ENCODE assay signal across 10 mouse cellular contexts in the genomic region with DNA sequence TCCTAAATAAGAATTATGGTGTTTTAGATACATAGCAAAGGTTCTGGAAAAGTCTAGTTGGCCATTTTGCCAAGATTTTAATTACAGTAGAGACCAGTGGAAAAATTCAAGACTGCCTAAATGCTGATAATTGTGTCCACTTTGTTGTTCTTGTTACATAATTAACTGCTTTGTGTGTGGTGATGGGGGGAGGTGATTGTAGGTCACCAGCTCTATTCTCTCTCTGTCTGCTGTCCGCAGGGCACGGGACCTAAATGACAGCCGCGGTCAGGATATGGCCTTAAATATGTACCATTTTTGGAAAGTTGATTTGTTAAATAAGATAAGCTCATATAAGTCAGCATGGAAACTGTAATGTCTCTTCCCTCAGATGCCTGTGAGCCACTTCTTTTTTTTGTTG. TPM values are rescaled to one million over a fixed set of nuclear protein-coding genes. Genes with fewer than 3 reads are reported as not detected.
DNase-seq lines count a peak whose midpoint lies in the region; ATAC-seq and TF ChIP-seq lines count a peak whose summit lies in the region.
"Had no signal": no experiment of that assay in that cellular context is flagged by ENCODE, and none has a peak within 500 bp of the region (broad histone marks: within the 10 kb centered on the region; RNA-seq: fewer than 3 reads in every experiment).

No protein-coding gene starts in this region.

- no peaks in the 10 kb centered on the region for H3K9me3 ChIP-seq in lung, embryonic 14.5 days (ENCODE audit: low read depth, low read length)
- no peaks in the 10 kb centered on the region for H3K9me3 ChIP-seq in embryonic facial prominence, embryonic 14.5 days (ENCODE audit: control insufficient read depth, low read length)
- H3K9me3 ChIP-seq in intestine, postnatal 0 days (ENCODE audit: control insufficient read depth) = no peaks in the 10 kb centered on the region
- H3K9me3 ChIP-seq in neural tube, embryonic 13.5 days = no peaks in the 10 kb centered on the region

- peaks cover 14% of the 10 kb centered on the region for H3K36me3 ChIP-seq in lung, embryonic 14.5 days (ENCODE audit: insufficient read depth)
- H3K36me3 ChIP-seq in embryonic facial prominence, embryonic 14.5 days (ENCODE audit: control insufficient read depth, insufficient read depth, low read length) = peaks cover 13% of the 10 kb centered on the region
- peaks cover 4% of the 10 kb centered on the region; the same call in 1 of the 2 replicates for H3K36me3 ChIP-seq in intestine, postnatal 0 days (ENCODE audit: control insufficient read depth, insufficient read depth)
- peaks cover 6% of the 10 kb centered on the region for H3K36me3 ChIP-seq in neural tube, embryonic 13.5 days

- no peak for TF ChIP-seq CTCF in lung, embryonic 14.5 days (IDR thresholded peaks at IDR 0.05; ENCODE audit: low read depth)
- TF ChIP-seq CTCF in intestine, postnatal 0 days (IDR thresholded peaks at IDR 0.05; ENCODE audit: low read depth) = no peak

- 79% methylated on average over 4 of the region's 4 CpGs for WGBS in lung, embryonic 14.5 days
- 74% methylated on average over 4 of the region's 4 CpGs for WGBS in embryonic facial prominence, embryonic 14.5 days
- WGBS in intestine, postnatal 0 days = 69% methylated on average over 4 of the region's 4 CpGs
- 53% methylated on average over 4 of the region's 4 CpGs for WGBS in neural tube, embryonic 13.5 days

- no peak for DNase-seq in lung, embryonic 14.5 days
- no peak for DNase-seq in lung, postnatal 14 days
- DNase-seq in embryonic facial prominence, embryonic 14.5 days (ENCODE audit: low spot score) = no peak
- DNase-seq: cerebellum, adult 11-12 months; kidney, postnatal 36 days had no signal

- no peak overlapping the region for H3K27ac ChIP-seq in lung, embryonic 14.5 days (ENCODE audit: low read depth)
- H3K27ac ChIP-seq in embryonic facial prominence, embryonic 14.5 days (replicated peaks; ENCODE audit: low read depth, low read length) = no peak overlapping the region
- H3K27ac ChIP-seq in intestine, postnatal 0 days (ENCODE audit: low read depth, low read length) = no peak overlapping the region
- no peak overlapping the region for H3K27ac ChIP-seq in neural tube, embryonic 13.5 days (replicated peaks)
- H3K27ac ChIP-seq: macrophage had no signal

- H3K4me1 ChIP-seq in lung, embryonic 14.5 days (ENCODE audit: insufficient read depth) = no peaks in the 10 kb centered on the region
- peaks cover 11% of the 10 kb centered on the region; the same call in 1 of the 2 replicates for H3K4me1 ChIP-seq in embryonic facial prominence, embryonic 14.5 days (ENCODE audit: control insufficient read depth, insufficient read depth, low read length)
- peaks cover 2% of the 10 kb centered on the region; the same call in 1 of the 2 replicates for H3K4me1 ChIP-seq in intestine, postnatal 0 days (replicated peaks; ENCODE audit: control insufficient read depth, insufficient read depth, low read length)
- peaks cover 58% of the 10 kb centered on the region for H3K4me1 ChIP-seq in neural tube, embryonic 13.5 days (replicated peaks)

- peak overlapping the region; percentile 91 for H3K4me2 ChIP-seq in lung, embryonic 14.5 days
- peak overlapping the region; percentile 88 for H3K4me2 ChIP-seq in embryonic facial prominence, embryonic 14.5 days (ENCODE audit: low read depth, low read length)
- peak overlapping the region; percentile 99 for H3K4me2 ChIP-seq in intestine, postnatal 0 days (replicated peaks; ENCODE audit: low read depth)
- peak overlapping the region; percentile 82 for H3K4me2 ChIP-seq in neural tube, embryonic 13.5 days

- no peaks in the 10 kb centered on the region for H3K27me3 ChIP-seq in lung, embryonic 14.5 days (ENCODE audit: insufficient read depth, low read length)
- H3K27me3 ChIP-seq in embryonic facial prominence, embryonic 14.5 days (replicated peaks; ENCODE audit: control insufficient read depth, insufficient read depth, low read length) = no peaks in the 10 kb centered on the region
- H3K27me3 ChIP-seq in intestine, postnatal 0 days (replicated peaks; ENCODE audit: control insufficient read depth, insufficient read depth, low read length) = no peaks in the 10 kb centered on the region
- no peaks in the 10 kb centered on the region for H3K27me3 ChIP-seq in neural tube, embryonic 13.5 days

- no peak for ATAC-seq in lung, embryonic 14.5 days (ENCODE audit: insufficient read depth)
- no peak for ATAC-seq in embryonic facial prominence, embryonic 14.5 days (ENCODE audit: low read depth)
- no peak for ATAC-seq in intestine, postnatal 0 days
- no peak for ATAC-seq in neural tube, embryonic 13.5 days (ENCODE audit: low read depth)
- no peak for ATAC-seq in megakaryocyte-erythroid progenitor cell, adult 5-6 weeks (replicated peaks; ENCODE audit: low FRiP score, low TSS enrichment, poor library complexity, severe bottlenecking)
- no peak for ATAC-seq in erythroid progenitor cell, adult 5-6 weeks (replicated peaks; ENCODE audit: low FRiP score, poor library complexity, severe bottlenecking)

- no peak overlapping the region for H3K9ac ChIP-seq in lung, embryonic 14.5 days
- H3K9ac ChIP-seq in embryonic facial prominence, embryonic 14.5 days (ENCODE audit: low read depth, low read length) = no peak overlapping the region
- 0 out of 2 replicates have a peak overlapping the region, but pooled peaks have one; percentile 17 for H3K9ac ChIP-seq in intestine, postnatal 0 days (ENCODE audit: low read depth, low read length)
- H3K9ac ChIP-seq in neural tube, embryonic 13.5 days = 0 out of 2 replicates have a peak overlapping the region, but pooled peaks have one; percentile 34

- H3K4me3 ChIP-seq in lung, embryonic 14.5 days (ENCODE audit: low read depth, low read length) = peak overlapping the region; percentile 96; the same call in 1 of the 2 replicates
- H3K4me3 ChIP-seq in embryonic facial prominence, embryonic 14.5 days (ENCODE audit: low read depth, low read length) = no peak overlapping the region
- H3K4me3 ChIP-seq in intestine, postnatal 0 days (ENCODE audit: low read depth, low read length) = no peak overlapping the region
- H3K4me3 ChIP-seq in neural tube, embryonic 13.5 days = peak overlapping the region; percentile 94

RNA-seq across cellular contexts. Expression of a gene that starts 1.5 kb away (rescaled TPM):
- 47.9 and 50.8 TPM in 2 replicates for polyA plus RNA-seq in lung, embryonic 14.5 days (2014; fragmentation: Nextera tagmentation; extraction: Ambion mirVana)
- polyA plus RNA-seq in embryonic facial prominence, embryonic 14.5 days (2014; fragmentation: Nextera tagmentation; extraction: Ambion mirVana) = 37.2 and 37.6 TPM in 2 replicates
- polyA plus RNA-seq in intestine, postnatal 0 days (2015; fragmentation: Nextera tagmentation; extraction: Ambion mirVana) = 26.6 TPM in 2 replicates
- 38.9 and 42.9 TPM in 2 replicates for polyA plus RNA-seq in neural tube, embryonic 13.5 days (2015; fragmentation: Nextera tagmentation; extraction: Ambion mirVana)
- total RNA-seq in megakaryocyte-erythroid progenitor cell, adult 5-6 weeks (2014; fragmentation: Nextera tagmentation) = 34.2 and 38.1 TPM in 2 replicates
- total RNA-seq in megakaryocyte-erythroid progenitor cell, adult 5-6 weeks (2017) = 30.1 and 39.3 TPM in 2 replicates
- 4.2 and 10.5 TPM in 2 replicates for total RNA-seq in erythroid progenitor cell, adult 5-6 weeks (2015; ENCODE audit: low replicate concordance)
- total RNA-seq in erythroid progenitor cell, adult 5-6 weeks (2017; ENCODE audit: low replicate concordance) = 3.3 and 6.2 TPM in 2 replicates

RNA-seq across cellular contexts. Expression of a gene that starts 1.8 kb away (rescaled TPM):
- polyA plus RNA-seq in lung, embryonic 14.5 days (2014; fragmentation: Nextera tagmentation; extraction: Ambion mirVana) = 200 and 204 TPM in 2 replicates
- polyA plus RNA-seq in embryonic facial prominence, embryonic 14.5 days (2014; fragmentation: Nextera tagmentation; extraction: Ambion mirVana) = 148 and 178 TPM in 2 replicates
- 61.6 and 63.2 TPM in 2 replicates for polyA plus RNA-seq in intestine, postnatal 0 days (2015; fragmentation: Nextera tagmentation; extraction: Ambion mirVana)
- 211 and 214 TPM in 2 replicates for polyA plus RNA-seq in neural tube, embryonic 13.5 days (2015; fragmentation: Nextera tagmentation; extraction: Ambion mirVana)
- 265 and 360 TPM in 2 replicates for total RNA-seq in megakaryocyte-erythroid progenitor cell, adult 5-6 weeks (2014; fragmentation: Nextera tagmentation)
- total RNA-seq in megakaryocyte-erythroid progenitor cell, adult 5-6 weeks (2017) = 553 and 613 TPM in 2 replicates
- total RNA-seq in erythroid progenitor cell, adult 5-6 weeks (2015; ENCODE audit: low replicate concordance) = 233 and 266 TPM in 2 replicates
- total RNA-seq in erythroid progenitor cell, adult 5-6 weeks (2017; ENCODE audit: low replicate concordance) = 256 and 262 TPM in 2 replicates

Comparison
In these comparisons a context has a peak if more than half of its experiments do, and no peak if none do; other contexts are left out.
1. H3K4me3 ChIP-seq: peak in lung, embryonic 14.5 days (single experiment) and neural tube, embryonic 13.5 days (single experiment); none in embryonic facial prominence, embryonic 14.5 days (single experiment) and intestine, postnatal 0 days (single experiment).
2. H3K9ac ChIP-seq: peak in intestine, postnatal 0 days (single experiment) and neural tube, embryonic 13.5 days (single experiment); none in lung, embryonic 14.5 days (single experiment) and embryonic facial prominence, embryonic 14.5 days (single experiment).
3. Peak in every context shown above with its lines, with median percentiles within 50 percentile points of each other: H3K4me2 ChIP-seq.